28 mouse cellular contexts compared by ENCODE assay signal in genomic region chr10:122006151-122006550, GRCm38 (mm10). TPM values are rescaled to one million over a fixed set of nuclear protein-coding genes. Genes with fewer than 3 reads are reported as not detected.
DNase-seq lines count a peak whose midpoint lies in the region; ATAC-seq lines count a peak whose summit lies in the region.
"Had no signal": no experiment of that assay in that cellular context is flagged by ENCODE, and none has a peak within 500 bp of the region (broad histone marks: within the 10 kb centered on the region; RNA-seq: fewer than 3 reads in every experiment).

No protein-coding gene starts in this region.

- 0 out of 2 replicates have a peak, but pooled peaks have one; percentile 41 for ATAC-seq in forebrain, embryonic 12.5 days (ENCODE audit: low FRiP score)
- ATAC-seq in forebrain, embryonic 15.5 days (replicated peaks), result no peak
- no peak for ATAC-seq in heart, embryonic 14.5 days (ENCODE audit: insufficient number of reproducible peaks, insufficient read depth, low FRiP score, low read depth)
- no peak for ATAC-seq in kidney, embryonic 15.5 days (replicated peaks; ENCODE audit: low FRiP score)
- ATAC-seq: midbrain, embryonic 15.5 days; Patski had no signal

- no peak overlapping the region for H3K4me3 ChIP-seq in forebrain, embryonic 12.5 days (replicated peaks)
- H3K4me3 ChIP-seq in forebrain, embryonic 15.5 days, result no peak overlapping the region
- H3K4me3 ChIP-seq in heart, embryonic 14.5 days (ENCODE audit: control insufficient read depth in 1 of 2, insufficient read depth in 1 of 2, low read depth in 1 of 2, low read length in 2 of 2), result no peak overlapping the region
- no peak overlapping the region for H3K4me3 ChIP-seq in kidney, embryonic 15.5 days (replicated peaks)
- H3K4me3 ChIP-seq: embryonic facial prominence, embryonic 10.5 days; embryonic facial prominence, embryonic 15.5 days; gastrocnemius, adult 2 months; limb, embryonic 10.5 days; limb, embryonic 15.5 days; liver, embryonic 13.5 days; midbrain, embryonic 10.5 days; midbrain, embryonic 15.5 days had no signal

- 91% methylated on average over 6 of the region's 6 CpGs for WGBS in forebrain, embryonic 12.5 days
- 77% methylated on average over 6 of the region's 6 CpGs for WGBS in forebrain, embryonic 15.5 days
- 40% methylated on average over 6 of the region's 6 CpGs for WGBS in heart, embryonic 14.5 days
- 74% methylated on average over 6 of the region's 6 CpGs for WGBS in kidney, embryonic 15.5 days

- H3K27me3 ChIP-seq in forebrain, embryonic 12.5 days, result no peaks in the 10 kb centered on the region
- H3K27me3 ChIP-seq in forebrain, embryonic 15.5 days, result no peaks in the 10 kb centered on the region
- no peaks in the 10 kb centered on the region for H3K27me3 ChIP-seq in heart, embryonic 14.5 days (ENCODE audit: control insufficient read depth, insufficient read depth, low read length)
- no peaks in the 10 kb centered on the region for H3K27me3 ChIP-seq in kidney, embryonic 15.5 days
- H3K27me3 ChIP-seq: embryonic facial prominence, embryonic 15.5 days; limb, embryonic 15.5 days; liver, embryonic 13.5 days; midbrain, embryonic 15.5 days; Patski had no signal

- no peak for DNase-seq in heart, postnatal 4 days
- no peak for DNase-seq in kidney, adult 11 months
- DNase-seq in lung, postnatal 36 days, result peak; percentile 6
- no peak for DNase-seq in lung, adult 18-20 months
- DNase-seq: adrenal gland, postnatal 10 days; cerebellum, adult 8-10 months; gastrocnemius, adult 2 months; kidney, adult 8-10 months; kidney, postnatal 14 days; layer of hippocampus, adult 9-11 months; liver, embryonic 13.5 days; lung, adult 2 months; right cerebral cortex, postnatal 4 days; thymus, adult 2 months; thymus, postnatal 36 days had no signal

- no peak overlapping the region for H3K9ac ChIP-seq in forebrain, embryonic 12.5 days
- no peak overlapping the region for H3K9ac ChIP-seq in forebrain, embryonic 15.5 days (replicated peaks)
- no peak overlapping the region for H3K9ac ChIP-seq in heart, embryonic 14.5 days (ENCODE audit: low read length)
- H3K9ac ChIP-seq in kidney, embryonic 15.5 days, result no peak overlapping the region
- H3K9ac ChIP-seq: embryonic facial prominence, embryonic 15.5 days; hindbrain, embryonic 14.5 days; limb, embryonic 15.5 days; liver, embryonic 13.5 days; midbrain, embryonic 15.5 days had no signal

- H3K27ac ChIP-seq in forebrain, embryonic 12.5 days, result no peak overlapping the region
- no peak overlapping the region for H3K27ac ChIP-seq in forebrain, embryonic 15.5 days (replicated peaks)
- peak overlapping the region in 1 of 2 experiments; percentile 67; a peak in 3 of 4 replicates for H3K27ac ChIP-seq in heart, embryonic 14.5 days (replicated peaks in 1 of 2; ENCODE audit: control insufficient read depth in 1 of 2, insufficient read depth in 1 of 2, low read depth in 2 of 2, low read length in 2 of 2)
- peak overlapping the region; percentile 64; the same call in 1 of the 2 replicates for H3K27ac ChIP-seq in kidney, embryonic 15.5 days
- H3K27ac ChIP-seq: embryonic facial prominence, embryonic 10.5 days; embryonic facial prominence, embryonic 15.5 days; gastrocnemius, adult 2 months; hindbrain, embryonic 14.5 days; limb, embryonic 15.5 days; liver, embryonic 13.5 days; midbrain, embryonic 15.5 days had no signal

- H3K36me3 ChIP-seq in forebrain, embryonic 12.5 days (replicated peaks), result peaks cover 4% of the 10 kb centered on the region; the same call in 1 of the 2 replicates
- no peaks in the 10 kb centered on the region for H3K36me3 ChIP-seq in forebrain, embryonic 15.5 days
- no peaks in the 10 kb centered on the region for H3K36me3 ChIP-seq in heart, embryonic 14.5 days (ENCODE audit: control insufficient read depth, insufficient read depth, low read length)
- no peaks in the 10 kb centered on the region for H3K36me3 ChIP-seq in kidney, embryonic 15.5 days
- H3K36me3 ChIP-seq: embryonic facial prominence, embryonic 15.5 days; limb, embryonic 10.5 days; limb, embryonic 15.5 days; liver, embryonic 13.5 days; midbrain, embryonic 15.5 days had no signal

- no peak overlapping the region for H3K4me2 ChIP-seq in forebrain, embryonic 12.5 days
- H3K4me2 ChIP-seq in forebrain, embryonic 15.5 days (replicated peaks), result no peak overlapping the region
- H3K4me2 ChIP-seq in heart, embryonic 14.5 days (ENCODE audit: low read length), result peak overlapping the region; percentile 21; the same call in 1 of the 2 replicates
- no peak overlapping the region for H3K4me2 ChIP-seq in kidney, embryonic 15.5 days
- H3K4me2 ChIP-seq: embryonic facial prominence, embryonic 15.5 days; hindbrain, embryonic 14.5 days; limb, embryonic 15.5 days; liver, embryonic 13.5 days; midbrain, embryonic 15.5 days had no signal

- H3K9me3 ChIP-seq in forebrain, embryonic 12.5 days, result no peaks in the 10 kb centered on the region
- H3K9me3 ChIP-seq in forebrain, embryonic 15.5 days, result no peaks in the 10 kb centered on the region
- no peaks in the 10 kb centered on the region for H3K9me3 ChIP-seq in heart, embryonic 14.5 days (ENCODE audit: control insufficient read depth, low read length)
- H3K9me3 ChIP-seq in kidney, embryonic 15.5 days (replicated peaks), result no peaks in the 10 kb centered on the region
- H3K9me3 ChIP-seq: embryonic facial prominence, embryonic 10.5 days; embryonic facial prominence, embryonic 15.5 days; limb, embryonic 10.5 days; limb, embryonic 15.5 days; liver, embryonic 13.5 days; midbrain, embryonic 15.5 days had no signal

- peaks cover 20% of the 10 kb centered on the region for H3K4me1 ChIP-seq in forebrain, embryonic 12.5 days
- peaks cover 15% of the 10 kb centered on the region for H3K4me1 ChIP-seq in forebrain, embryonic 15.5 days
- H3K4me1 ChIP-seq in heart, embryonic 14.5 days (ENCODE audit: control insufficient read depth in 2 of 2, insufficient read depth in 2 of 2, low read length in 2 of 2), result peaks cover 20 to 53% of the 10 kb centered on the region in 2 experiments
- H3K4me1 ChIP-seq in kidney, embryonic 15.5 days, result peaks cover 22% of the 10 kb centered on the region

RNA-seq across cellular contexts. Expression of gene Srgap1, which starts 41.0 kb away (rescaled TPM):
- 20.7 and 22.2 TPM in 2 replicates for polyA plus RNA-seq in forebrain, embryonic 12.5 days (2016; fragmentation: Nextera tagmentation; extraction: Ambion mirVana)
- 31.9 and 34.7 TPM in 2 replicates for polyA plus RNA-seq in forebrain, embryonic 15.5 days (2015; fragmentation: Nextera tagmentation; extraction: Ambion mirVana)
- polyA plus RNA-seq in heart, embryonic 14.5 days (2014; fragmentation: Nextera tagmentation; extraction: Ambion mirVana), result 8.4 and 9.3 TPM in 2 replicates
- total RNA-seq in heart, postnatal 4 days (2021), result 10 to 100 TPM; 11.9 to 13.2 TPM
- 15.7 and 16.4 TPM in 2 replicates for polyA plus RNA-seq in kidney, embryonic 15.5 days (2015; fragmentation: Nextera tagmentation; extraction: Ambion mirVana)
- total RNA-seq: MEL had no signal
